ENCODE assay signal across 11 mouse cellular contexts in genomic region chr7:128550328-128551086, GRCm38 (mm10). TPM values are rescaled to one million over a fixed set of nuclear protein-coding genes. Genes with fewer than 3 reads are reported as not detected.
DNase-seq lines count a peak whose midpoint lies in the region; ATAC-seq and TF ChIP-seq lines count a peak whose summit lies in the region.
"Had no signal": no experiment of that assay in that cellular context is flagged by ENCODE, and none has a peak within 500 bp of the region (broad histone marks: within the 10 kb centered on the region; RNA-seq: fewer than 3 reads in every experiment).

No protein-coding gene starts in this region.

- no peak; the same call in 1 of the 2 replicates for ATAC-seq in hindbrain, embryonic 14.5 days (ENCODE audit: low FRiP score)
- ATAC-seq in neural tube, embryonic 15.5 days (ENCODE audit: low FRiP score), result peak; percentile 28; the same call in 1 of the 2 replicates
- no peak for ATAC-seq in megakaryocyte, adult 5-6 weeks (ENCODE audit: poor library complexity, severe bottlenecking)

- 3% methylated on average over 1 of the region's 1 CpGs for WGBS in hindbrain, embryonic 14.5 days
- WGBS in neural tube, embryonic 15.5 days, result 9% methylated on average over 1 of the region's 1 CpGs

- no peaks in the 10 kb centered on the region for H3K36me3 ChIP-seq in hindbrain, embryonic 14.5 days (replicated peaks; ENCODE audit: control insufficient read depth, insufficient read depth)
- no peaks in the 10 kb centered on the region for H3K36me3 ChIP-seq in neural tube, embryonic 15.5 days

- H3K4me3 ChIP-seq in layer of hippocampus, adult 2 months, result no peak overlapping the region
- H3K4me3 ChIP-seq in hindbrain, embryonic 14.5 days (replicated peaks; ENCODE audit: low read length), result no peak overlapping the region
- H3K4me3 ChIP-seq in neural tube, embryonic 15.5 days (replicated peaks), result no peak overlapping the region
- H3K4me3 ChIP-seq: liver, embryonic 13.5 days had no signal

- peak; percentile 67 to 72 for DNase-seq in cerebellum, postnatal 10 days
- DNase-seq in cerebellum, adult 9-11 months, result no peak
- peak in 1 of 2 experiments; percentile 53 for DNase-seq in layer of hippocampus, adult 2 months (ENCODE audit: low spot score in 2 of 2)
- DNase-seq in layer of hippocampus, adult 9-10 months (ENCODE audit: low spot score), result no peak
- DNase-seq in hindbrain, embryonic 14.5 days (ENCODE audit: low spot score), result peak; percentile 74
- no peak for DNase-seq in kidney, postnatal 4 days
- DNase-seq: adrenal gland, adult 8-10 months; cerebellum, adult 8-10 months; liver, embryonic 13.5 days had no signal

- TF ChIP-seq CTCF in layer of hippocampus, adult 2 months (conservative IDR thresholded peaks at IDR 0.05), result no peak

- peak overlapping the region; percentile 64 for H3K27ac ChIP-seq in layer of hippocampus, adult 2 months
- peak overlapping the region; percentile 93 for H3K27ac ChIP-seq in hindbrain, embryonic 14.5 days
- peak overlapping the region; percentile 78 for H3K27ac ChIP-seq in neural tube, embryonic 15.5 days (replicated peaks)
- H3K27ac ChIP-seq: liver, embryonic 13.5 days had no signal

- H3K9me3 ChIP-seq in hindbrain, embryonic 14.5 days (ENCODE audit: control insufficient read depth, low read length), result no peaks in the 10 kb centered on the region
- H3K9me3 ChIP-seq in neural tube, embryonic 15.5 days (replicated peaks), result no peaks in the 10 kb centered on the region
- H3K9me3 ChIP-seq: liver, embryonic 13.5 days had no signal

- H3K9ac ChIP-seq in hindbrain, embryonic 14.5 days, result no peak overlapping the region
- no peak overlapping the region for H3K9ac ChIP-seq in neural tube, embryonic 15.5 days (replicated peaks)
- H3K9ac ChIP-seq: liver, embryonic 13.5 days had no signal

- no peaks in the 10 kb centered on the region for H3K27me3 ChIP-seq in hindbrain, embryonic 14.5 days (ENCODE audit: control insufficient read depth, insufficient read depth, low read length)
- H3K27me3 ChIP-seq in neural tube, embryonic 15.5 days (replicated peaks), result no peaks in the 10 kb centered on the region
- H3K27me3 ChIP-seq: liver, embryonic 13.5 days had no signal

- H3K4me2 ChIP-seq in hindbrain, embryonic 14.5 days (replicated peaks), result peak overlapping the region; percentile 17; the same call in 1 of the 2 replicates
- no peak overlapping the region for H3K4me2 ChIP-seq in neural tube, embryonic 15.5 days
- H3K4me2 ChIP-seq: liver, embryonic 13.5 days had no signal

- H3K4me1 ChIP-seq in hindbrain, embryonic 14.5 days (replicated peaks; ENCODE audit: control insufficient read depth, insufficient read depth, low read length), result peaks cover 25% of the 10 kb centered on the region
- peaks cover 31% of the 10 kb centered on the region for H3K4me1 ChIP-seq in neural tube, embryonic 15.5 days

RNA-seq across cellular contexts. Expression of gene Bag3, which starts 27.1 kb away (rescaled TPM):
- 10 to 100 TPM; 10.3 to 11.0 TPM for total RNA-seq in layer of hippocampus, adult 2 months (2021)
- 2.9 and 3.4 TPM in 2 replicates for polyA plus RNA-seq in hindbrain, embryonic 14.5 days (2014; fragmentation: Nextera tagmentation; extraction: Ambion mirVana)
- polyA plus RNA-seq in neural tube, embryonic 15.5 days (2015; fragmentation: Nextera tagmentation; extraction: Ambion mirVana), result 2.6 and 4.5 TPM in 2 replicates
- total RNA-seq in megakaryocyte, adult 5-6 weeks (2015), result 8.8 and 11.1 TPM in 2 replicates
- total RNA-seq in megakaryocyte, adult 5-6 weeks (2017), result 7.6 and 7.7 TPM in 2 replicates

Comparison
In these comparisons a context has a peak if more than half of its experiments do, and no peak if none do; other contexts are left out.
1. DNase-seq: peak in cerebellum, postnatal 10 days (2 of 2) and hindbrain, embryonic 14.5 days (single experiment); none in cerebellum, adult 9-11 months (single experiment), layer of hippocampus, adult 9-10 months (single experiment) and kidney, postnatal 4 days (0 of 2).
2. Peak in every context shown above with its lines, with median percentiles within 50 percentile points of each other: H3K27ac ChIP-seq.